Mouse (Mus musculus): Measurements from ENCODE around the gene Bid. TPM values are rescaled to one million over a fixed set of nuclear protein-coding genes. Genes with fewer than 3 reads are reported as not detected.

Gene Bid
- total RNA-seq (2021), result 10 to 100 TPM; 20.9 to 23.2 TPM
- long read RNA-seq, transcript Bid-201 (6 exons, 2,189 nt), result major isoform, 41 of 61 reads
- long read RNA-seq, partial matches to known transcripts, result 7 of 61 reads
- long read RNA-seq, other reads (novel, unspliced or antisense), result 13 of 61 reads

DNA sequence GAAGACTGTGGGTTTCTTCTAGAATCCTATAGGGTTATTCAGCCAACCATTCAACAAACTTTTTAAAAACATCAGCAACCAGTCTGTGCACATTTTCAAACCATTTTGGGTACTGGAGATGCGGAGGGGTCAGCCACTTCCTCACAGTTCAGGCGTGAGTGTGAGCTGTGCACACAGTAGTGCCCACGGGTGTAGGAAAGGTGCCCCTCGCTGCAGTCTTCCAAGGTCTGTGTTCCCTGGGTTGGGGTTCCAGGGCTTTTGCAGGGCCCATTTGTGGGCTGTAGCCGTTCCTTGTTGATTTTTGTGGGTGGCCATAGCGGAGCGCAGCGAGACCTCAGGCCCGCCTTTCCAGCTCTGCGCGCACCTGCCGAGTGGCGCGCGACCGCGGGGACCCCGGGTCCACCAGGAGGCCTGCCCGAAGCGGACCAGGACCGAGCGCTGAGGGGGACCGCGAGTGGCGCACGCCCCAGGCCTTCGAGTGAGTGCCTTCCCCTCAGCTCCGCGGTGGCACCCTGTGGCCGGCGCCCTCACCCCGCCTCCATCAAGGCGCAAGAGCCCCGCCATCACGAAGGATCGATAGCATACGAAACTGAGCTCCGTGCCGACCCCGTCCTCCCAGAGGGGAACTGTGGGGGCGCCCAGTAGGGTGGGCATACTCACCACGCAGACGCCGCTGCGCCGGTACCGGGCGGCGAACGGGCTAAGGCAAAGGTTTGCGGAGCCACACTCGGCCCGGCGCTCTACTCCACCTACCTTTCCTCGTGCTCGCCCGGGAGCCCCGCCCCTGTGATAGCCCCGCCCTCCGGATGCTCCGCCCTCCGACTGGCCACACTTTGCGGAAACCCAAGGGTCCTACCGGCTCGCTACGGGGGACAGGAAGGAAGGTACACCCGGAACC is at the start of gene Bid:
Bid (minus strand) TSS at position 780 of the 898 bp plus-strand sequence.
- peak; percentile 82 to 85 for DNase-seq (ENCODE audit: low spot score in 2 of 2)

DNA sequence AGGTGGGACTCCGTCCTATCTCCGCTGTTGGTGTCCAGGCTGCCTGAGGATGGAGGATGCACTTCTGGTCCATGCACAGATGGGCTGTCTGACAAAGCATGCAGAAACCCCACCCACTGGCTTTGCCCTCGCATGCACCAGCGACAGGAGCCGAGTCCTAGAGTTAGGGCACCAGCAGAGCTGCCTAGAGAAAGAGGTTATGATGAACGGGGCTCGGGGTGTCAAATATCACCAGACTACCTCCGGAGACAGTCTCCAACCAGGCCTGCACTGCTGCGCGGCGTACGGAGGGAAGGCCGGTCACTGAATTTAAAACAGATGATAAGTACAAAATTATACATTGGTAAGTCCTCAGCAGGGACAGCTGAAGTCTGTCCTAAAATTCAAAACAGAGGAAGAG is 49.2 kb upstream of the Bid start:
- no peak for DNase-seq (ENCODE audit: low spot score in 2 of 2)

- no peak for DNase-seq (ENCODE audit: low spot score in 2 of 2)
Observed at GRCm38 (mm10) chr6:120964179-120964578, 47.5 kb upstream of the Bid start.

DNA sequence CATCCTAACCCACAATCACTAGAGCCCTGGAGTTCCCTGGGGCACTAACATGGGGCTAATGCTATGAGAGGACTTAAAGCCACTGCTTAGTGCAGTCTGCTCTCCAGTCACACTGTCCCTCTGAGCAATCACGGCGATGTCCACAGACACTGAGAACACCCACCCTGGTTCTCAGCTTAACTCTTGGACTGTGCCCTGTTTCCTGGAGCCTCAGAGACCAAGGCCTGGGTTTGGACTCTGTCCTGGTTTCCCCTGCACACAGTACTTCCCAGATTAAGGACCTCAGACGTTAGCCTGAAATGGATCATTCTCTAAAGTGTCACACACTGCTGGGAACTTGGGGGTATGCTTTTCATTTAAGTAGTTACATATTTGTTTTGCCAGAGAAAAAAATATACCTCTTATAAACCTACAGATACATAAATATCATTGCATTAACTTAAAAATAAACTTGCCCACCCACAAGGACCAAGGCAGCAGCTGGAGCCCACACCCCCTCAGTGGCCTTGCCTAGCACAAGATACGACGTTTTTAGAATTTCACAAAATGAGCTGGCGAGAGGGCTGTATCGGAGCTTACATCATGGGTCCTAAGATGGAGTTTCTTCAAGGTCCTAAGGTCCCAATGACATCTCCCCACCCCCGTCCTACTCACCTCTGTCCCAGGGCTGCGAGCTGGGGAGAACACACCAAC is 43.8 kb upstream of the Bid start:
- DNase-seq (ENCODE audit: low spot score in 2 of 2), result no peak

DNA sequence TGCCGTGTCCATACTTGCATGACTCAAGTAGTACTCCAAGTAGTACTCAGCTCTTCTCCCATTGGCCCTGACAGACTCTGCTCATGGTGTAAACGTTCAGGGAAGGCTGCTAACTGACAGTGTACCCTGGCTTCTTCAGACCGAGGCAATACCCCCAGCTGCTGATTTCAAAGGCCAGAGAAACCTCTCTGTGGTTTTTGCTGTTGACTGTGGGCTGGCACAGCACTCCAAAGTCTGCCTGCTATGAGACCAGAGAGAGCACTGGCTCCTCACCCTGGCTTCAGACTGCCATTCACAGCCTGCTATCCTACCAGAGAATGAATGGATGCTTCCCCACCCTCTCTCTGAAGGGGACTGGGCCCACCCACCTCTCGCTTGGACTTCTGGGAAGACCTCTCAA is 40.7 kb upstream of the Bid start:
- no peak for DNase-seq (ENCODE audit: low spot score in 2 of 2)

DNA sequence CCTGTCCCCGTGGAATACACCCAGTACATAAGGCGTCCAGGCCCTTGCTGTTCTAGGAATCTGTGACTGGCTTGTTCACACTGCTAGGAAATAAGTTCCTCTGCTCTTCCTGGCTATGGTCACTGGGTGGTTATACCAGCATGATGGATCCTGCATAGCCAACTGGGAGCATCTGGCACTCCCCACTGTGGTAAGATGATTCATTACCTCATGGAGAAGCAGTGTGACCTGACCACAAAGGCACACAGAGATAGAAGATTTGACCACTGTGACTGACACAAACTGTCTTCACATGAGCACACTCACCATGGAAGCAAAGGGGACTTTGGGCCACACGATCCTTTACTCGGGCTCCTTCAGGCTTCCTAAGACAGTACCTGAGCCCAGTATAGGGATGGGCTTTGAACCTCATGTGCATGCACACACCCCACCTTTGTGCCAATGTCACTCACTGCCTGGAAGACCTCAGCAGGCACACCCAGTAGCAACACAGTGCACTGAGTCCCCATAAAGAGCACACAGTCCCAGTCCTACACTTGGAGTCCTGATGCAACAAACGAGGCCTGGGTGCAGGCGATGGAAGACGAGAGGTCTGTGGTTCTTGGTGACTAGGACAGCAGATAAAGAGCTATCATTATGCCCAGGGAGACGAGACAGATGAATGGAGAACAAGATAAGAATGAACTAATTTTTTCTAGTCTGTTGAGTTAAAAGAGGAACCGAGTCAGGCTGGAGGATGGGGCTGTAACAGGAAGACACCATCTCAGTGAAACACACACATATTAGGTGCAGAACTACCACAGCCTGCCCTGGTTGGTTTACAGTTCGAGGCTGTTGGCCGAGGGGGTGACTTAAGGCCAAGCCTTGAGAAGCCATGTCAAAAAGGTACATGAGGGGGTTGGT is 39.9 kb upstream of the Bid start:
- no peak for DNase-seq (ENCODE audit: low spot score in 2 of 2)

DNA sequence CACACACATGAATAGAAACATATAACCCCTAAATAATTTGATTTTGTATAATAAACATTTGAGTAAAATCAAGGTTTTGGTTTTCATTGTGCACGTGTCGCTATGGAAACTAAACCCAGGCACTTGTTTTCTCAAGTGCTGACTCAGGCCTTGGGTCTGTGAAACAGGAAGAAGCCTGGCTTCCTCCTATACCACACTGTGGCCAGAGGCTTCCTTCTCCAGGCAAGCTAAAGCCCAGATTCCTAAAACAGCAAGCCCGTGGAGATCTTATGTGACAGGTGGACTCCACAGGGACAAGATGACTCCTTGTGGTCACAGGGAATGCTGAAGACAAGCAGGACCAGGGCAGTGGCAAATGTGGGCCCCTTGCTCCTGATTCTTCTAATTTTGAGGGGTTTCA is 38.6 kb upstream of the Bid start:
- no peak for DNase-seq (ENCODE audit: low spot score in 2 of 2)

DNA sequence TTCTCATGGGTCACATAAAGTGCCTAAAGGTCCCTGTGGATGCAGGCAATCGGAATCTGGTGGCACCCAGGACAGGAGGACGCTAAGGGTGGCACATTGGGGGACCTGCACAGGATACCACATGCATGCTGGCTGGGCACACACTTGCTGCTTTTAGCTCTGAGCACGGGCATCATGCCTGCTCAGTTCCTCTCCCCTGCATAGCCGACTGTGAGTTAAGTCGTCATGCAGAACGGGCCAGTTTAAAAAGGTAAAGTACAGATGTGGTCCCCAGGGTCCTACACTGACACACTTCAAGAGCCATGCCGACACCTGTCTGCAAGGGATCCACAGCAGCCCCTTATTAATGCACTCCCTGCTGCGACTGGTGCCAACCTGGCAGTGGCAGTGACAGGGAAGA is 37.6 kb upstream of the Bid start:
- DNase-seq (ENCODE audit: low spot score in 2 of 2), result no peak

DNA sequence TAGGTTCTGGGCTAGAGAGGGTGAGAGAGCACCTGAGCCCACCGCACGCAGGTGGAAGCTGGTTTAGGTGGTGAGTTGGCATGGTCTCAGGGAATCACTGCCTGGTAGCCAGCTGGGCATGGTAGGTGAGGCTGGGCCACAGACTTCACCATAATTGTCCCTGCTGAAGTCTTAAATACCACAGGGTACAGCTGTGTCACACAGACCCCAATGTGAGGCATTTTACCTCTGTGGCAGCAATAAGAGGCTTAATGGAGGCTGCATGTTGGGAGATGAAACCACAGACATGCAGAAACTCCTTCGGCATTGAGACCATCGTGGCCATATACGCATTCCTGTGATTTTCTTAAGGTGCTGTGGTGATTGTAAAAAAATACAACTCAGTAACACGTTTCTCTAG is 35.8 kb upstream of the Bid start:
- no peak for DNase-seq (ENCODE audit: low spot score in 2 of 2)

GRCm38 (mm10) chr6:120951311-120951710 is 34.7 kb upstream of the Bid start:
- no peak for DNase-seq (ENCODE audit: low spot score in 2 of 2)

- DNase-seq (ENCODE audit: low spot score in 2 of 2), result no peak
Observed at GRCm38 (mm10) chr6:120945510-120945909, 28.9 kb upstream of the Bid start.

DNA sequence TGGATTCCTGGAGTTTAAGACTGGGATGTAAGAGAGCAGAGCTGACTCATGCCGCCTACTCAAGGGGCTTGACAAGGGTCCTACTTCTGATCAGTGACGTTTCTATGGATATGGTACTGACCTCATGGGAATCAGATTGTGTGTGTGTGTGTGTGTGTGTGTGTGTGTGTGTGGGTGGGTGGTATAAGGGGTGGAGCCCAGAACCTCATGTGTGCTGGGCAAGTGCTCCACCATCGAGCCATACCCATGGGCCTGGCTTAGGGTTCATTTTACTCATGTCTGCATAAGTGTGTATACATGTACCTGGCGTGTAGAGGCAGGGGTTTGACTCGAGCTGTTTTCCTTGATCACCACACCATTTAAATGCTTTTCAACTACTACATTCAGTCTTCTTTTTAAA is 27.3 kb upstream of the Bid start:
- no peak for DNase-seq (ENCODE audit: low spot score in 2 of 2)

DNA sequence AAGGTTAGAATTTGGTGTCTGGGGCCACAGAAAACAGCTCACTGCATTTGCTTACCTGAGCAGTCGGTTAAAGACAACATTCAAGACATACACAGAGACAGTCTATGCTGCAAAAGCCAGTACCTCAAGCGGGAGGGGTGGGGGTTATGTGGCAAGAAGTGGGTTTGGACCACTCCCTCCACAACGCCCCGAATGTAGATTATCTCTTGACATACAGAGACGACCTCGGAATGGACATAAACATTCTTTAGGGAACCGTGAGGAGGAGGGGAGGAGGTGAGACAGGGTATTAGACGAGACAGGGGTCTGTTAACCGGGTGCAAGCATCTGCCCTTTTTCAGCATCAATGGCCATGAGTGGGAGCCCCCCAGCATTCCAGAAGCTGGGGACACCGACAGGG is 26.9 kb upstream of the Bid start:
- no peak for DNase-seq (ENCODE audit: low spot score in 2 of 2)

- DNase-seq (ENCODE audit: low spot score in 2 of 2), result no peak
Observed at GRCm38 (mm10) chr6:120943079-120943478, 26.4 kb upstream of the Bid start.

GRCm38 (mm10) chr6:120941575-120941974 is 24.9 kb upstream of the Bid start:
- DNase-seq (ENCODE audit: low spot score in 2 of 2), result no peak

DNA sequence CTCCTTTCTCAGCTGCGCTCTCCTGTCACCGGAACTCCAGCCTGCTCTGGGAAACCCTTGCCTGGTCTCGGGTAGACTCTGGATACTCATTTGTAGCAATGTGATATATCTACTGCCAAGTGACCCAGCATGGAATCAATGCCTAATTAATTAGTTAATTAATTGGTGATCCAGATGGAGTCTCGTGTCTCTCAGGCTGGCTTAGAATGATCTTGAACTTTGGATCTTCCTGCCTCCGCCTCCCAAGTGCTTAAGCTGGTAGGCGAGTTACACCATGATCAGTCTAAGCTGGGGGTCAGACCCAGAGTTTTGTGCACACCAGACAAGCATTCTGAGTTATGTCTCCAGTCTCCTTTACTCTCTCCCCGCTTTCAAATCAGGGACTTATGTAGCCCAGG is 24.4 kb upstream of the Bid start:
- DNase-seq (ENCODE audit: low spot score in 2 of 2), result no peak

DNA sequence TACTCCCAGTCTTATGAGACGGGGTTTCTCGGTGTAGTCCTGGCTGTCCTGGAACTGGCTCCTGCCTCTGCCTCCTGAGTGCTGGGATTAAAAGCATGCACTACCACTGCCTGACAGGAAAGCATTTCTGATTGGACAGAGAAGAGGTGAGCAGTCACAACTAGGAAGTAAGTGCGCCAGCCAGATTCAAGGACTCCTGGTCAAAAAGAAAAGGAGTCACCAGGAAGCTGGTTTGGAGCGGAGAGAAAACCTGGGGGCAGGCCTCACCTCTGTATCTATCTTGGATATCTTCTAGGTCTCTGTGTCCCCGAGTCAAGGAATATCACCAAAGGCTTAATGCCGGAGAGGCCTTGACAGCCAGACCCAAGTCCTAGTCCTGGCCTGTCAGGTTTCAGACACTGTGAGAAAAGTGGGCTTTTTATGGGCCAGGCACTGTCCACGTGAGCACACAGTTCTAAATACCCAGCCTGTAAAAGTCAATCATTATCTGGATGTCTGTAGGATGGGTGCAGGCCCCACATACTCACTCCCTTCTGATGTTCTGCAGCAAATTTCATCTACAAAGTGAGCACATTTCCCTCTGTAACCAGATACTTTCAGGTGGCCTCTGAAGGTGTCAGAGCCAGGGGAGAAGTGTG is 23.9 kb upstream of the Bid start:
- DNase-seq (ENCODE audit: low spot score in 2 of 2), result no peak

GRCm38 (mm10) chr6:120939783-120940182 is 23.1 kb upstream of the Bid start:
- no peak for DNase-seq (ENCODE audit: low spot score in 2 of 2)

DNA sequence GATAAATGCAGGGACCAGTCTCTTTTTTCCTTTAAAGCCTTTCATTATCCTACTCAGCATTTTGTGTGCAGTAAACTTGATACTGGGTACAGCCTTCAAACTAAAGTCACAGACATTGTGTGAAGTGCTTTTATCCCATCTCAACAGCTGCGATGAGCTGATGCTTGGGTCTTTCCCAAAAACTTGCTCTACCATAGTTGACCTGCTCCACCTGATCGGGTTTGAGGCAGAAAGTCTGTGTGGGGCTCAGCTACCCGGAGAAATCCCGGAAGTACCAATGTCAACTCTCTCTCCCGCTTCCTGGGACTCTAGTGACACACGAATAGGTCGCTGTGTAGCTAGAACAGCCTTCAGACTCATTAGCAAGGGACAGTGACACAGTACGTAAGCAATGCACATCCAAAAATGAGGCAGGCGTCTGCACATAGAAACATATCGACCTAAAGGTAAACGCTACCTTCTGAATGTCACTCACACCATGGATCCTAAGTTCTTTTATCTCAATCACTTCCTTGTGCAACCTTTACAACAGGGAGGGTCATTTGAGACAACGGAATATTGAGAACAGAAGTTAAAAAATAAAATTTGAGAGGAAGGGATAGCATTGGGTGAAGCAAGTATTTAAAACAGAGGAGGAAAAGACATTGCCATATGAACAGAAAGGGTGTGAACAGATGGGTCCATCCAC is 22.3 kb upstream of the Bid start:
- no peak for DNase-seq (ENCODE audit: low spot score in 2 of 2)

DNA sequence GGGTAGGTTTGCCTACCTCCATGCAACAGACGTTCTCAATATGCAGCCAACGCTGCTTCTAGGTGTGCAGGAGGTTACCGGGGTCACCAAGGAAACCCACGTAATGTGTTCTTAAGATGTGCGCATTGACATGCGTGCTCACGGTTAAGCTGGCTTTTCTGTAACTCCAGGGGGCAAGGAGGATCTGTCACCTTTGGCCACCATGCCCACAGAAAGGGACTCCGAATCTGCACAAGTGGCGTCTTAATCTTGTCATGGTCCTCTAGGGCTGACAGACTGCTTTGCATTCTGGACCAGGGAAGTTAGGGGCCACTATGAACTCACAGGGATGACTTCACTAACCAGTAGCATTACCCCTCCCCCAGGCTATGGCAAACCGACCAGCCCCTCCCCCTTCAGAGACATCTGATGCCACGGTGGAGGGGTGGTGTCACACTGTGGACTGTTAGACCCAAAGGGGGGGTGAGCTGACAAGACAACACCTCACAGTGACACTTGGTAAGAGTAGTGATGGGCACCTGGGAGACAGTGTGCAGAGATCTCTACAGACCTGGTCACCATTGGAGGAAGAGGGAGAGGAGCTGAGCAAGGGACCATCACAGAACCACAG is 21.5 kb upstream of the Bid start:
- DNase-seq (ENCODE audit: low spot score in 2 of 2), result no peak

Measured in layer of hippocampus, postnatal 10 days (tissue).